Mouse (Mus musculus) thymus, adult 2 months (tissue): Measurements from ENCODE around the gene Gm5416. TPM values are rescaled to one million over a fixed set of nuclear protein-coding genes. Genes with fewer than 3 reads are reported as not detected.

Experiments
- polyA plus RNA-seq: library from polyadenylated mRNA; depleted of rRNA; stranded (reverse); fragments of >200 nt; gene quantifications from 2 replicates; pipeline ENCODE4 v1.2.3, GENCODE M21; 2012; rRNA removed

Gm5416 gene
- polyA plus RNA-seq, 1 experiment = not detected

Other genes with a start within 250 kb of the Gm5416 start
- gene Kpna1, start 231.7 kb upstream of the Gm5416 start, polyA plus RNA-seq = 9.4 and 10.3 TPM in 2 replicates
- 3.2 and 3.6 TPM in 2 replicates for gene Wdr5b, start 169.2 kb upstream of the Gm5416 start, polyA plus RNA-seq
- 25.3 and 34.7 TPM in 2 replicates for gene Fam162a, start 138.8 kb upstream of the Gm5416 start, polyA plus RNA-seq
- 7.2 and 7.6 TPM in 2 replicates for gene Ccdc58, start 138.7 kb upstream of the Gm5416 start, polyA plus RNA-seq
- not detected in 2 replicates for gene Csta1, start 79.2 kb upstream of the Gm5416 start, polyA plus RNA-seq
- gene Stfa2l1, start 53.6 kb upstream of the Gm5416 start, polyA plus RNA-seq = not detected in 2 replicates
- not detected in 2 replicates for gene Gm5483, start 26.2 kb upstream of the Gm5416 start, polyA plus RNA-seq
- gene 2010005H15Rik, start 11.1 kb downstream of the Gm5416 start, polyA plus RNA-seq = 0.31 TPM in 1 of 2 replicates, not detected in the other
- not detected in 2 replicates for gene Stfa1, start 66.5 kb downstream of the Gm5416 start, polyA plus RNA-seq
- gene BC117090, start 123.9 kb downstream of the Gm5416 start, polyA plus RNA-seq = not detected in 2 replicates
- not detected in 2 replicates for gene BC100530, start 157.3 kb downstream of the Gm5416 start, polyA plus RNA-seq
- gene Stfa2, start 198.1 kb downstream of the Gm5416 start, polyA plus RNA-seq = not detected in 2 replicates
- not detected in 2 replicates for gene Stfa3, start 245.0 kb downstream of the Gm5416 start, polyA plus RNA-seq